Mouse (Mus musculus) cortical plate, adult 2 months (tissue): ENCODE measurements around the gene Saysd1.

Experiments
- CTCF ChIP-seq: fragments of 200-500 bp; IDR thresholded peaks from 2 replicates; pipeline ENCODE4 v1.5.1; 2011; ENCODE audit warnings: mild to moderate bottlenecking, control low read depth, low read length; ENCODE audit not compliant: insufficient read depth; ENCODE audit errors: extremely low read depth
- POLR2A ChIP-seq: fragments of 200-500 bp; IDR thresholded peaks from 2 replicates; pipeline ENCODE4 v1.6.1; 2011; ENCODE audit warnings: mild to moderate bottlenecking, low read length, control low read depth; ENCODE audit not compliant: insufficient read depth; ENCODE audit errors: extremely low read depth

GRCm38 (mm10) chr14:20041836-20042235 lies 96.5 kb downstream of the Saysd1 start:
- TF ChIP-seq POLR2A (no peak), CTCF (no peak)
